Mouse (Mus musculus): ENCODE results near the gene Meltf.
"Not testable (repeated sequence)": the region's sequence is repeated elsewhere in the genome, so short reads cannot be mapped to it uniquely, and the experiment has no call there.

Meltf gene

GRCm38 (mm10) chr16:31933751-31934549 is 55.3 kb downstream of the Meltf start, which contains the start of gene Pigz:
Gene Pigz (plus strand): TSS chr16:31933851.
- DNase-seq (ENCODE audit: low spot score in 2 of 2): no peak

GRCm38 (mm10) chr16:31934550-31935010 is 56.0 kb downstream of the Meltf start:
- no peak for DNase-seq (ENCODE audit: low spot score in 2 of 2)

GRCm38 (mm10) chr16:31935091-31935979 is 56.7 kb downstream of the Meltf start:
- DNase-seq (ENCODE audit: low spot score in 2 of 2): no peak

DNA sequence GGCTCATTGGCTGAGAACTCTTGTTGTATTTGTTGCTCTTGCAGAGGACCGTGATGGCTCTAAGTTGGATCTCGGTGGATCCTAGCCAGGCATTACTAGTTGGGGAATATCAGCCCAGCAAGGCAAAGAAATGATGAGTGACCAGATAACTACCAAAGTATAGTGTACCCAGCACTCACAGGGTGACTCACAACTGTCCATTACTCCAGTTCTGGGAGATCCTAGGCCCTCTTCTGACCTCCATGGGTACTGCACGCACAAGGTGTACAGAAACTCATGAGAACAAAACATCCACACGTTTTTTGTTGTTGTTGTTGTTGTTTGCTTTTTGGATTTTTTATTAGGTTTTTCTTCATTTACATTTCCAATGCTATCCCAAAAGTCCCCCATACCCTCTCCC is 58.0 kb downstream of the Meltf start:
- no peak for DNase-seq (ENCODE audit: low spot score in 2 of 2)

GRCm38 (mm10) chr16:31938856-31939255 is 60.2 kb downstream of the Meltf start:
- no peak for DNase-seq (ENCODE audit: low spot score in 2 of 2)

DNA sequence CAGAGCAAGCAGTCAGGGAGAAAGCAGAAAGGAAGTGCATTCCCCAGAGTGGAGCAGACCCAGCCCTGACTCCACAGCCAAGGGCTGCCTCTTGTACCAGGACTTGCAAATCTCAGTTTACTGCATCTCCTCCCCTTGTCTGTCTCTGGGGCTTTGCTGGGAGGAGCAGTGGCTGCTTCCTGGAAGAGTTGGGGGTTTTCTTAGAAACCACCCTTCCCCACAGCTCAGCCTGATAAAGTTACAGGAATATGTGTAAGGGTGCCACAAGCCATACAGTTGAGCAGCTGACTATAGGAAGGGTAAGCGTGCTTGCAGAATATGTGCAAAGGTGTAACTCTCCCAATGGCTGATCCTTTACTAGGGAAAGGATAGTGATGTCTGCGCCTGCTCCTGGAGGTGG is 62.0 kb downstream of the Meltf start:
- DNase-seq (ENCODE audit: low spot score in 2 of 2): no peak

DNA sequence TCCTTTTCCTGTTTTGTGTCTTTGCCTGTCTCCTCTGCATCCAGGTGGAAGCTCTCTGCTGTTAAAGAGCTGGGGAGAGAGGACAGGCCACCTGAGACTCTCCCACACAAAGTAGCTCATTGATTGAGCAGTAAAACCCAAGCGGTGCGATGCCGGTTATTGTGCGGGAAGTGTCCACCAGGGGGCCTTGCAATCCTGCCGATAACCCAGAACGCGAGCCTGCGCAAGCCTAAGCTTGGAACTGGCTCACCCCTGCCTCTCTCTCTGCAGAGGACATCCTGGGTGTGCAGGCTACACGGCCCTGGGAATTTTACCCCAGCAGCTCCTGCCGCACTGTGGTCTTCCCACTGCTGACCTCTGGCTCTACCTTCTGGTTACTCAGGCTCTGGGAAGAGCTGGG is 65.4 kb downstream of the Meltf start:
- peak; percentile 58 to 87 for DNase-seq (ENCODE audit: low spot score in 2 of 2)

- DNase-seq (ENCODE audit: low spot score in 2 of 2): no peak
These were observed 66.2 kb downstream of the Meltf start for GRCm38 (mm10) chr16:31944698-31945255.

DNA sequence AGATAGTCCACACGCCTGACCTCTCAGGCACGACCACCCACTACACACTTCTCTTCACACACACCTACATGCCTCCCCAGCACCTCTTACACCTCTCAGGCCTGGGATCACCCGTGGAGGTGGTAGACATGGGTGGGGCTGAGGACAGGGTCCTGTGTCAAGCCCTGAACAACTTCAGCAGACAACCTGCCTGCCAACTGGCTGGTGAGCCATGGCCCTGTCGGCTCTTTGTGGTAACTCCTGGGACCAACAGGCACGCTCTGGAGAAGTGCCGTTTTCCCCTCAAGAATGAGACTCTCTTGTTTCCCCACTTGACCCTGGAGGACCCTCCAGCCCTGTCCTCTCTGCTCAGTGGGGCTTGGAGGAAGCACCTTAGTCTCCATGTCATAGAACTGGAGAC is 66.8 kb downstream of the Meltf start:
- DNase-seq (ENCODE audit: low spot score in 2 of 2): no peak

DNA sequence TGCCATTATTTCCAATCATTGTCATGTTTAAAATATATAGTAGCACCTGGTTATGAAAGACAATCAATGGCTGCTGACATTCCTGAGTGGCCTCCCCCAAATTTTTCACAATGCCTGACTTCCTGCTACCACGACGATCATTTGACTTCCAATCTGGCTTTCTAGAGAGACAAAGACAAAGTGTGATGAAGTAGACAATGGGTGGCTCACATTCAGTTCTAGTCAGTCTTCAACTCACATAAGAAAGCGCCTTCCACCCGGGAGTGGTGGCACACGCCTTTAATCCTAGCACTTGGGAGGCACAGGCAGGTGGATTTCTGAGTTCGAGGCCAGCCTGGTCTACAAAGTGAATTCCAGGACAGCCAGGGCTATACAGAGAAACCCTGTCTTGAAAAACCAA is 67.4 kb downstream of the Meltf start:
- DNase-seq (ENCODE audit: low spot score in 2 of 2): not testable (repeated sequence)

GRCm38 (mm10) chr16:31947333-31947732 is 68.7 kb downstream of the Meltf start:
- DNase-seq (ENCODE audit: low spot score in 2 of 2): no peak

GRCm38 (mm10) chr16:31947901-31948316 is 69.3 kb downstream of the Meltf start:
- DNase-seq (ENCODE audit: low spot score in 2 of 2): no peak

DNA sequence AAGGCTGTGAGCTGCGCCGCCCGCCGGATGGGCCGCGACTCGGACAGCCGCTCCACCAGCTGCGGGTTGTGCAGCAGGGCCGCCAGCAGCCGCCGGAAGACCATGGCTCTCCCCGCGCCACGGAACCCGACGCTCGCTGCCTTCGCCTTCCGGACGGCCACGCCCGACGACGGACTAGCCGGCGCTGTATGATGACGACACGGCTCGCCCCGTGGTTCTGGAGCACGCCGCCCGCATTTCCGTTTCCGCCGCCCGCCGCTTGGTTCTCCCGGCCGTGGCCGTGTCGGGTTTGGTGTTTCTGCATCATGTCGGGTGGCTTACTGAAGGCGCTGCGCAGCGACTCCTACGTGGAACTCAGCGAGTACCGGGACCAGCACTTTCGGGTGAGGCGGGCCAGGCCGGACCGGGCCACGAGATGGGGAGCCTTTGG is 69.8 kb downstream of the Meltf start, which contains the start of the genes 0610012G03Rik and Ncbp2:
Gene 0610012G03Rik (minus strand): TSS at position 150 of the 430 bp plus-strand sequence.
Gene Ncbp2 (plus strand): TSS at position 169 of the 430 bp plus-strand sequence.
- peak; percentile 92 to 96 for DNase-seq (ENCODE audit: low spot score in 2 of 2)

Measured in thymus, postnatal 10 days (tissue).